Mouse (Mus musculus): ENCODE data around the gene Trpm8. TPM values are rescaled to one million over a fixed set of nuclear protein-coding genes. Genes with fewer than 3 reads are reported as not detected.

Gene Trpm8
- not detected for polyA plus RNA-seq (2017; shearing (Covaris generic))

DNA sequence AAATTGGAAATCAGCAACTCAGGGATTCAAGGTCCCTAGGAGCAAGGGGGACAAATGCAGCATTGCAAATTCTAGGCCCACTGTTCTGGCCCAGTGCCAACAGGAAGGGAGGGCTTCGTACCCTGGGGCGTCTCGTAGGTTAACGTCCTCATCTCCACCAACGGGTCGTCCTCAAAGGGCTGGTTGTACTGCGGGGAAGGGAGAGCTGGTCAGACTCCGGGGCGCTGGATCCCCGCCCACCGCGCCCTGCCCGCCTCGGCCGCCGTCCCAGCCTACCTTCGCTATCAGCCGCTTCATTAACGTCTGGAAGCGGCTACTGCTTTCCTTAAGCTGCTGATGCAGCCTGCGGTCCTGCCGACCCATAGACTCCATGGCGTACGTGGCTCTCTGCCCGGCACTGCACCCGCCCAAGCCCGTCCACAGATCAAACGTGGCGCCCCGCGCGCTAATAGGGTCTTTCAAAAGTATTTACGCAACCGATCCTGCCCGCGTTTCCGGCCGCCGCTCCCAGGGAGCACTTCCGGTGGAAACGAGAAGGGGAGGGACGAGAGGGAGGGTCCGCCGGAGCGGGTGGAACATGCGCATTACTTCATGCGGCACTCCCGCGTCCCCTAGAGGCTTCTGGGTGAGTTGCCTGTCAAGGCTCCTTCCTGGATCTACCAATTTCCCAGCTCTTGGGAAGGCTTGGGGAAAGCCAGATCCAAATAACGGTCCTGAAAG is at the start of gene Trpm8, which contains the start of gene Hjurp:
Gene Trpm8 (plus strand): TSS at position 564 of the 720 bp plus-strand sequence.
Gene Hjurp (minus strand): TSS at position 536 of the 720 bp plus-strand sequence.

DNA sequence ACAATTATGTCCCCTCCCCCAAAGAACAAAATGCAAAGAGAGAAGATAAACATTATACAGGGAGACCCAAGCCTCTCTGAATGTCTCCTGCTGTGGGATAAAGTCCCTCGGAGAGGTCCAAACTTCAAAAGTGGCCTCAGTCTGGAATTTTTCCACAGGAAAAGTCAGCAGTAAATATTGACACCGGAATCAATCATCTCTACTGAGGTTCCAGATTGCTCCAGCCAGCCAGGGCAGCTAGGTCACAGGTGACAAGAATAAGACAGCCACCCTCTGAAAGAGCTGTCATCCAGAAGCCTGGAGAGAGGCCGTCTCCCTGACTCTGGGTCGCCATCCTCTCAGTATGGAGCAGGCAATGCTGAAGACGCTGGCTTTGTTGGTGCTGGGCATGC is 129.3 kb downstream of the Trpm8 start, which contains the start of gene Spp2:
Gene Spp2 (plus strand): TSS at position 155 of the 392 bp plus-strand sequence.

Other genes starting within 250 kb of the Trpm8 start
- gene Ugt1a10, start 222.3 kb upstream of the Trpm8 start, polyA plus RNA-seq (2017; shearing (Covaris generic)): not detected
- not detected for gene Ugt1a9, start 206.9 kb upstream of the Trpm8 start, polyA plus RNA-seq (2017; shearing (Covaris generic))
- gene Ugt1a8, start 189.8 kb upstream of the Trpm8 start, polyA plus RNA-seq (2017; shearing (Covaris generic)): not detected
- 1.2 TPM for gene Ugt1a7c, start 182.6 kb upstream of the Trpm8 start, polyA plus RNA-seq (2017; shearing (Covaris generic))
- not detected for gene Ugt1a6b, start 174.4 kb upstream of the Trpm8 start, polyA plus RNA-seq (2017; shearing (Covaris generic))
- 0.21 TPM for gene Ugt1a6a, start 142.9 kb upstream of the Trpm8 start, polyA plus RNA-seq (2017; shearing (Covaris generic))
- not detected for gene Ugt1a5, start 111.6 kb upstream of the Trpm8 start, polyA plus RNA-seq (2017; shearing (Covaris generic))
- not detected for gene Ugt1a2, start 77.1 kb upstream of the Trpm8 start, polyA plus RNA-seq (2017; shearing (Covaris generic))
- gene Dnajb3, start 71.9 kb upstream of the Trpm8 start, polyA plus RNA-seq (2017; shearing (Covaris generic)): 0.61 TPM
- not detected for gene Ugt1a1, start 65.7 kb upstream of the Trpm8 start, polyA plus RNA-seq (2017; shearing (Covaris generic))
- gene Mroh2a, start 50.7 kb upstream of the Trpm8 start, polyA plus RNA-seq (2017; shearing (Covaris generic)): 1.6 TPM
- 111 TPM for gene Hjurp, start within 50 bp of the Trpm8 start, polyA plus RNA-seq (2017; shearing (Covaris generic))
- not detected for gene Spp2, start 129.3 kb downstream of the Trpm8 start, polyA plus RNA-seq (2017; shearing (Covaris generic))
- not detected for gene Glrp1, start 232.4 kb downstream of the Trpm8 start, polyA plus RNA-seq (2017; shearing (Covaris generic))

Data from CD4-positive, CD25-positive, alpha-beta regulatory T cell, adult 9 weeks (primary cell).